Mouse (Mus musculus) lung, adult 2 months (tissue): ENCODE results near the gene Prkaca. TPM values are rescaled to one million over a fixed set of nuclear protein-coding genes. Genes with fewer than 3 reads are reported as not detected.

Experiments used
- DNase-seq: peaks from one replicate; pipeline ENCODE4 v3.0.0; 2022
- H3K4me1 ChIP-seq: fragments of 200-500 bp; 2 replicates; pipeline ENCODE4 v1.6.1; 2011; ENCODE audit warnings: low read length; ENCODE audit not compliant: control insufficient read depth, insufficient read depth
- H3K4me3 ChIP-seq: fragments of 200-500 bp; replicated peaks from 2 replicates; pipeline ENCODE3; 2011; ENCODE audit warnings: low read depth, mild to moderate bottlenecking, control low read depth, low read length; ENCODE audit errors: extremely low read depth
- CTCF ChIP-seq: fragments of 200-500 bp; IDR thresholded peaks from 2 replicates; pipeline ENCODE4 v1.5.1; 2011; ENCODE audit warnings: mild to moderate bottlenecking, low read length, control low read depth; ENCODE audit not compliant: insufficient read depth
- POLR2A ChIP-seq: fragments of 200-500 bp; IDR thresholded peaks from 2 replicates; pipeline ENCODE4 v1.6.1; 2011; ENCODE audit warnings: low read depth, mild to moderate bottlenecking, control low read depth, low read length, borderline replicate concordance; ENCODE audit errors: extremely low read depth
- WGBS: fragments of 180-500 bp; shearing (Covaris S2); methylation state at CpG from one replicate; pipeline ENCODE4 v1.1.7; 2018; 5-methylcytosine and 5-hydroxymethylcytosine counted together
- polyA plus RNA-seq: library from polyadenylated mRNA; depleted of rRNA; stranded (reverse); fragments of >200 nt; gene quantifications from 2 replicates; pipeline ENCODE4 v1.2.3, GENCODE M21; 2012

Prkaca gene
- polyA plus RNA-seq, 1 experiment: 79.9 TPM

- Histone ChIP-seq H3K4me1 (no peaks in the 10 kb centered on the region), H3K4me3 (no peak overlapping the region)
- 59% methylated on average over 3 of the region's 3 CpGs for WGBS
- no peak for DNase-seq
- TF ChIP-seq CTCF (no peak), POLR2A (no peak)
These were observed 27.3 kb upstream of the Prkaca start for GRCm38 (mm10) chr8:83945540-83945939.

- TF ChIP-seq CTCF: no peak
- TF ChIP-seq POLR2A: no peak
- WGBS: 2% methylated on average over 14 of the region's 14 CpGs
- DNase-seq: no peak
- no peaks in the 10 kb centered on the region; the same call in 1 of the 2 replicates for H3K4me1 ChIP-seq
- peak overlapping the region; percentile 64 for H3K4me3 ChIP-seq
These were observed 18.1 kb upstream of the Prkaca start for GRCm38 (mm10) chr8:83954749-83955105.

- WGBS: under 1% methylated on average over 75 of the region's 75 CpGs
These were observed 17.5 kb upstream of the Prkaca start, which contains the start of the genes Gm10644 and Asf1b for GRCm38 (mm10) chr8:83955106-83955957. TSS of gene Gm10644 (minus strand) at chr8:83955205. TSS of gene Asf1b (plus strand) at chr8:83955507.

GRCm38 (mm10) chr8:83955958-83956218 is 16.9 kb upstream of the Prkaca start:
- Histone ChIP-seq H3K4me1 (no peaks in the 10 kb centered on the region; the same call in 1 of the 2 replicates), H3K4me3 (peak overlapping the region; percentile 84)
- no peak for TF ChIP-seq POLR2A
- no peak for TF ChIP-seq CTCF
- no peak for DNase-seq
- WGBS: 2% methylated on average over 15 of the region's 15 CpGs

More at GRCm38 (mm10) chr8:83955106-83955957, 17.5 kb upstream of the Prkaca start, which contains the start of the genes Gm10644 and Asf1b:
- H3K4me1 ChIP-seq: no peaks in the 10 kb centered on the region; the same call in 1 of the 2 replicates
- H3K4me3 ChIP-seq: peak within 1 kb of the TSS; percentile 84
- peak; percentile 35; the same call in 1 of the 2 replicates for TF ChIP-seq POLR2A
- peak; percentile 68 for TF ChIP-seq CTCF
- peak; percentile 92 for DNase-seq

GRCm38 (mm10) chr8:83956789-83957188 is 16.0 kb upstream of the Prkaca start:
- TF ChIP-seq POLR2A: no peak
- TF ChIP-seq CTCF: peak; percentile 31; the same call in 1 of the 2 replicates
- 5% methylated on average over 1 of the region's 1 CpGs for WGBS
- Histone ChIP-seq H3K4me3 (no peak overlapping the region), H3K4me1 (no peaks in the 10 kb centered on the region; the same call in 1 of the 2 replicates)
- no peak for DNase-seq

GRCm38 (mm10) chr8:83964015-83964765 is 8.6 kb upstream of the Prkaca start:
- no peaks in the 10 kb centered on the region for H3K4me1 ChIP-seq
- no peak overlapping the region for H3K4me3 ChIP-seq
- WGBS: 64% methylated on average over 5 of the region's 5 CpGs
- no peak for TF ChIP-seq POLR2A
- DNase-seq: peak; percentile 44

GRCm38 (mm10) chr8:83967701-83968100 is 5.1 kb upstream of the Prkaca start:
- 90% methylated on average over 7 of the region's 7 CpGs for WGBS

GRCm38 (mm10) chr8:83971121-83971520 is 1.7 kb upstream of the Prkaca start:
- peaks cover 8% of the 10 kb centered on the region for H3K4me1 ChIP-seq
- WGBS: 83% methylated on average over 4 of the region's 4 CpGs
- H3K4me3 ChIP-seq: no peak overlapping the region
- TF ChIP-seq POLR2A (no peak), CTCF (no peak)
- DNase-seq: no peak

More at GRCm38 (mm10) chr8:83967701-83968100, 5.1 kb upstream of the Prkaca start:
- Histone ChIP-seq H3K4me1 (no peaks in the 10 kb centered on the region), H3K4me3 (no peak overlapping the region)
- no peak for TF ChIP-seq CTCF
- TF ChIP-seq POLR2A: no peak
- no peak for DNase-seq

GRCm38 (mm10) chr8:83971661-83972060 is 1.1 kb upstream of the Prkaca start:
- DNase-seq: no peak
- Histone ChIP-seq H3K4me1 (peaks cover 8% of the 10 kb centered on the region), H3K4me3 (no peak overlapping the region)
- TF ChIP-seq CTCF: no peak
- no peak for TF ChIP-seq POLR2A
- 78% methylated on average over 6 of the region's 6 CpGs for WGBS
